Mouse (Mus musculus) heart, embryonic 15.5 days (tissue): ENCODE data around the gene Bhlhb9. TPM values are rescaled to one million over a fixed set of nuclear protein-coding genes. Genes with fewer than 3 reads are reported as not detected.

Experiments
- ATAC-seq: fragments of 200-750 bp; cut with Nextera tagmentation; replicated peaks from 2 replicates; pipeline ENCODE4 v1.8.0; 2017; ENCODE audit warnings: low read depth, moderate TSS enrichment; ENCODE audit not compliant: insufficient number of reproducible peaks, insufficient read depth, low FRiP score
- H3K27ac ChIP-seq: fragments of 300-500 bp; sonication (generic); 2 replicates; pipeline ENCODE4 v1.5.1; 2015; ENCODE audit warnings: mild to moderate bottlenecking, inconsistent platforms
- H3K27me3 ChIP-seq: fragments of 300-500 bp; sonication (generic); 2 replicates; pipeline ENCODE4 v1.6.1; 2015; ENCODE audit warnings: inconsistent platforms
- H3K36me3 ChIP-seq: fragments of 300-500 bp; sonication (generic); 2 replicates; pipeline ENCODE4 v1.6.1; 2015; ENCODE audit warnings: mild to moderate bottlenecking, inconsistent platforms
- H3K4me1 ChIP-seq: fragments of 300-500 bp; sonication (generic); replicated peaks from 2 replicates; pipeline ENCODE4 v1.6.1; 2015; ENCODE audit warnings: inconsistent platforms
- H3K4me2 ChIP-seq: fragments of 300-500 bp; sonication (generic); 2 replicates; pipeline ENCODE4 v1.6.1; 2015; ENCODE audit warnings: inconsistent platforms, mild to moderate bottlenecking, moderate library complexity
- H3K4me3 ChIP-seq: fragments of 300-500 bp; sonication (generic); 2 replicates; pipeline ENCODE4 v1.5.1; 2015; ENCODE audit warnings: mild to moderate bottlenecking, inconsistent platforms
- H3K9ac ChIP-seq: fragments of 300-500 bp; sonication (generic); 2 replicates; pipeline ENCODE4 v1.6.1; 2015; ENCODE audit warnings: mild to moderate bottlenecking, inconsistent platforms
- H3K9me3 ChIP-seq: fragments of 300-500 bp; sonication (generic); replicated peaks from 2 replicates; pipeline ENCODE4 v1.6.1; 2016; ENCODE audit warnings: inconsistent platforms
- WGBS: fragments of 180-500 bp; shearing (Covaris S2); methylation state at CpG from one replicate; pipeline ENCODE4 v1.1.7; 2015; ENCODE audit warnings: mixed read lengths; 5-methylcytosine and 5-hydroxymethylcytosine counted together
- microRNA counts: library from miRNA; unstranded; fragments of <30 nt; microRNA quantifications from one replicate; lab custom pipeline; 2016
- microRNA-seq: library from miRNA; unstranded; fragments of <30 nt; microRNA quantifications from one replicate; pipeline ENCODE4, GENCODE M21; 2016
- polyA plus RNA-seq: library from polyadenylated mRNA; unstranded; fragments of >200 nt; fragmentation: Nextera tagmentation; extraction: Ambion mirVana; gene quantifications from 2 replicates; pipeline ENCODE4 v1.2.1, GENCODE M21; 2015

Gene Bhlhb9
- polyA plus RNA-seq, 1 experiment from 2014 or later, result 62.3 TPM

DNA sequence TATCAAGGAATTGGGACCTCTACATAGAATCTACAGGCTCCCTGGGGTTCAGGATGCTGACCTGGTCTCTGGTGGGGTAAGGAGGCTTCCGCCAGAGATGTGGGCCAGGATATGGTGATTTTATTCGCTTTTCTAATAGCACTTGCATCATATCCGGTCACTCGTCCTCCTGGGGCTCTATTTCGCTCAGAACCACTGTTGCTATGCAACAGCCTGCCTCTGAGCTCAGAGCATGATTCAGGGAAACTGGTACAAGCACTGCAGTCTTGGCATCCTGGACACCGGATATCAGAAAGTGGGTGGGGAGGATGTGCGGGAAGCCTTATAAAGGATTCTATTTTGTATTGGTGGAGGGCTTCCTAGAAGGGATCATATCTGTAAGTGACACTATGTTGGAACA lies 124.8 kb downstream of the Bhlhb9 start:
- no peaks in the 10 kb centered on the region for H3K4me1 ChIP-seq
- 83% methylated on average over 7 of the region's 7 CpGs for WGBS
- no peak overlapping the region for H3K4me3 ChIP-seq
- no peaks in the 10 kb centered on the region for H3K36me3 ChIP-seq
- no peak overlapping the region for H3K9ac ChIP-seq
- no peaks in the 10 kb centered on the region for H3K9me3 ChIP-seq
- no peaks in the 10 kb centered on the region for H3K27me3 ChIP-seq
- no peak overlapping the region for H3K27ac ChIP-seq
- no peak overlapping the region for H3K4me2 ChIP-seq
- no peak for ATAC-seq

DNA sequence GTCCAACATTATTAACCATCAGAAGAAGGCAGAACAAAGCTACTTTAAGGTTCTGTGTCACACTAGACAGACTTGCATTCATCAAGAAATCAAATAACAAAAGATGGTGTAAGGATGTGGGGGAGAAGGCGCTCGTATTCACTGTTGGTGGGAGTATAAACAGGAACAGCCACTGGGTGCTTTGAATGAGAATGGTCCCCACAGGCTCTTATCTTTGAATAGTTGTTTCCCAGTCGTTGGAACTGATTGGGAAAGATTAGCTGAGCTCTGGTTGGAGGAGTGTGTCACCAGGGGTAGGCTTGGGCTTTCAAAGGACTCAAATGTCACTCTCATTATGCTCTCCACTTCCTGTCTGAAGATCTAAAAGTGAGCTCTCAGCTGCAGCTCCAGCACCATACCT lies 128.5 kb downstream of the Bhlhb9 start:
- ATAC-seq, result no peak
- 33% methylated on average over 3 of the region's 3 CpGs for WGBS

DNA sequence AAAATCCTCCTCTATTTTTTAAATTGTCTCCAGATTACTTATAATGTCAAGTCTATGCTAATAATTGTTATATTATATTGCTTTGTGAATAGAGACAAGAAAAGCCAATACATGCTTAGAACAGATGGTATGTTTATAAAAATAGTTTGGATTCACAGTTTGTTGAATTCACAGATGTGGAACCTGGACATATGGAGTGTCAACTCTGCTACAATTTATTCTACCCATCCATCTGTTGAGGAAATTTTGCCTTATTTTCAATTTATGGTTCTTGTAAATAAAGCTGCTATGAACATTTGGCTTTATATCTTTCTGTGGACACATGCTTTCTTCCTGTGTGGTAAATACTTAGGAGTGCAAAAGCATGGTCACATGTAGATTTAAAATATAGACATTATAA lies 131.2 kb downstream of the Bhlhb9 start:
- no peaks in the 10 kb centered on the region for H3K4me1 ChIP-seq
- H3K4me2 ChIP-seq, result no peak overlapping the region
- no peak overlapping the region for H3K27ac ChIP-seq
- H3K36me3 ChIP-seq, result no peaks in the 10 kb centered on the region
- H3K9me3 ChIP-seq, result no peaks in the 10 kb centered on the region
- H3K27me3 ChIP-seq, result no peaks in the 10 kb centered on the region
- no peak overlapping the region for H3K4me3 ChIP-seq
- no peak for ATAC-seq
- H3K9ac ChIP-seq, result no peak overlapping the region

More for the DNA sequence above, 128.5 kb downstream of the Bhlhb9 start:
- no peaks in the 10 kb centered on the region for H3K4me1 ChIP-seq
- H3K4me3 ChIP-seq, result no peak overlapping the region
- H3K27ac ChIP-seq, result no peak overlapping the region
- H3K9me3 ChIP-seq, result no peaks in the 10 kb centered on the region
- no peaks in the 10 kb centered on the region for H3K36me3 ChIP-seq
- H3K27me3 ChIP-seq, result no peaks in the 10 kb centered on the region
- no peak overlapping the region for H3K9ac ChIP-seq
- H3K4me2 ChIP-seq, result no peak overlapping the region

DNA sequence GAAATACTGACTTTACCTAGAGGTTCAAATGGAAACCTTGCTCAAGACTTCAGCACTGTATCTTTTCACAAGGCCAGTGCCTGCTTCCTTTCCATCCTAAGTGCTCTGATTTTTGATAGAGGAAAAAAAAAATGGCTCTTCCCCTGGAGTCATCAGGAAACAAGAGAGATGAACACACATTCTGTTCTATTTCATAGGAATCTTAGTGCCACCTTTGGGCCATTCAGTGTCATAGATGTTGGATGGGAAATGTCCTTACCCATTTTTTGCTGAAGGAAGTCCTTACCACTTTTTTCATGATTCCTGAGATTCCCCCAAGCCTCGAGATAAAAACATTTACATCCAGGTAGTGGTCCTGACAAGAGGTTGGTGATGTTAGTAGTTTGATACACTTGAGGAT lies 139.1 kb downstream of the Bhlhb9 start:
- no peaks in the 10 kb centered on the region for H3K27me3 ChIP-seq
- H3K27ac ChIP-seq, result no peak overlapping the region
- H3K4me2 ChIP-seq, result no peak overlapping the region
- ATAC-seq, result no peak
- no peaks in the 10 kb centered on the region for H3K36me3 ChIP-seq
- H3K4me3 ChIP-seq, result no peak overlapping the region
- no peak overlapping the region for H3K9ac ChIP-seq
- 41% methylated on average over 1 of the region's 1 CpGs for WGBS
- H3K4me1 ChIP-seq, result no peaks in the 10 kb centered on the region
- no peaks in the 10 kb centered on the region for H3K9me3 ChIP-seq

MicroRNA genes within 50 kb of the gene (microRNA counts, 519-probe panel; counts per million panel counts)
- microRNA mmu-miR-1970 (lab: Ali Mortazavi, UCI), result not detected

Small RNA genes lying within 50 kb of the gene (microRNA-seq; reads per million reads assigned to microRNA genes)
- not detected for gene Mir1970

Other genes starting within 250 kb of the Bhlhb9 start
- 0.11 and 0.16 TPM in 2 replicates for gene Nxf7, start 198.8 kb upstream of the Bhlhb9 start, polyA plus RNA-seq
- not detected in 2 replicates for gene Prame, start 169.9 kb upstream of the Bhlhb9 start, polyA plus RNA-seq
- not detected in 2 replicates for gene Tcp11x2, start 103.8 kb upstream of the Bhlhb9 start, polyA plus RNA-seq
- gene Tmsb15a, start 72.3 kb upstream of the Bhlhb9 start, polyA plus RNA-seq, result 0.74 TPM in 1 of 2 replicates, not detected in the other
- gene Armcx5, start 54.9 kb upstream of the Bhlhb9 start, polyA plus RNA-seq, result 7.9 and 9.0 TPM in 2 replicates
- 26.1 and 35.1 TPM in 2 replicates for gene Gprasp1, start 54.9 kb upstream of the Bhlhb9 start, polyA plus RNA-seq
- 17.6 and 22.7 TPM in 2 replicates for gene Gprasp2, start 41.4 kb downstream of the Bhlhb9 start, polyA plus RNA-seq
- 58.6 and 61.2 TPM in 2 replicates for gene Arxes2, start 196.2 kb downstream of the Bhlhb9 start, polyA plus RNA-seq
- gene Arxes1, start 235.8 kb downstream of the Bhlhb9 start, polyA plus RNA-seq, result 19.3 and 20.9 TPM in 2 replicates